Mouse (Mus musculus) bone marrow, adult 2 months (tissue): ENCODE measurements around the gene Dhdh.

Source experiments
- CTCF ChIP-seq: fragments of 200-500 bp; IDR thresholded peaks from 2 replicates; pipeline ENCODE4 v1.5.1; 2011; ENCODE audit warnings: low read length, control low read depth; ENCODE audit not compliant: control insufficient read depth, insufficient read depth
- POLR2A ChIP-seq: fragments of 200-500 bp; IDR thresholded peaks from 2 replicates; pipeline ENCODE4 v1.6.1; 2011; ENCODE audit warnings: low read depth, mild to moderate bottlenecking, control low read depth, low read length, borderline replicate concordance; ENCODE audit not compliant: control insufficient read depth

DNA sequence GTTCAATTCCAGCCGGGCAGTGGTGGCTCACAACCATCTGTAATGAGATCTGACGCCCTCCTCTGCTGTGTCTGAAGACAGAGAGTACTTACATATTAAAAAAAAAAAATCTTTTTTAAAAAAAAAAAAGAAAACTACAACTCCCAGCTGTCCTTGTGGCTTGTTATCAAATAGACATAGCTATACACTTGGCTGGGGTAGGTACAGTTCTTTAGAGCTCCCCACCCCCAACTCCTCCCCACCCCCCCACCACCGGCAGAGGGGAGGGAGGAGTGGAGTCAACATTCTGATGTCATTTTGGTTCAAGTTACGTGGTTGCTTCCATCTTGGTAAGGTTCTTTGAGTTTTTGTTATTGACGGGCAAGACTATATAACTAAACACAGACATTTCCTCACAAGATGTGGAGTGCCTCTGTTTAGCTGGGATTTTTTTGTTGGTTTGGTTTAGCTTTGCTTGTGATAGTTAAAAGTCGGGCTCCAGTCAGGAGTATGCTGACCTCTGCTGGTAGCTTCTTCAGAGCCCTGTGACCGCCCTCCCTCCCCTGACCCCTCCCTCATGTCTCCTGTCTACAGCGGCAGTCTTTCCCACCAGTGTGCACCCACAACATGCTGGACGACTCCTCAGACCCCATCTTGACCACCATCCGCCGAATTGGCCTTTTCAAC is 41.1 kb downstream of the Dhdh start:
- TF ChIP-seq POLR2A: no peak
- peak; percentile 49 for TF ChIP-seq CTCF
